Mouse (Mus musculus): ENCODE measurements around the gene Etv6. TPM values are rescaled to one million over a fixed set of nuclear protein-coding genes. Genes with fewer than 3 reads are reported as not detected.
"Not testable (repeated sequence)": the region's sequence is repeated elsewhere in the genome, so short reads cannot be mapped to it uniquely, and the experiment has no call there.

The Etv6 gene
- total RNA-seq (2021): 10 to 100 TPM; 47.8 TPM
- long read RNA-seq, experiment 1, full-length matches to known transcripts: 5 of 8 reads
- long read RNA-seq, experiment 1, partial matches to known transcripts: 0 of 8 reads
- long read RNA-seq, experiment 1, other reads (novel, unspliced or antisense): 3 of 8 reads
- long read RNA-seq, experiment 2, full-length matches to known transcripts: 8 of 30 reads
- long read RNA-seq, experiment 2, partial matches to known transcripts: 6 of 30 reads
- long read RNA-seq, experiment 2, other reads (novel, unspliced or antisense): 16 of 30 reads

GRCm38 (mm10) chr6:134035490-134036405, at the start of gene Etv6:
Etv6 (plus strand) TSS chr6:134035700.
- DNase-seq (ENCODE audit: low spot score in 2 of 2): peak; percentile 43 to 46

- peak in 1 of 2 experiments; percentile 8 for DNase-seq (ENCODE audit: low spot score in 2 of 2)
Measured at GRCm38 (mm10) chr6:133986161-133986560, 49.3 kb upstream of the Etv6 start.

- DNase-seq (ENCODE audit: low spot score in 2 of 2): no peak
Measured at GRCm38 (mm10) chr6:133987068-133987591, 48.4 kb upstream of the Etv6 start.

GRCm38 (mm10) chr6:133988011-133988410, 47.5 kb upstream of the Etv6 start:
- DNase-seq (ENCODE audit: low spot score in 2 of 2): no peak

GRCm38 (mm10) chr6:133997461-133997860, 38.0 kb upstream of the Etv6 start:
- no peak for DNase-seq (ENCODE audit: low spot score in 2 of 2)

GRCm38 (mm10) chr6:133997935-133998334, 37.6 kb upstream of the Etv6 start:
- no peak for DNase-seq (ENCODE audit: low spot score in 2 of 2)

GRCm38 (mm10) chr6:134014488-134015110, 20.9 kb upstream of the Etv6 start:
- not testable (repeated sequence) for DNase-seq (ENCODE audit: low spot score in 2 of 2)

- no peak for DNase-seq (ENCODE audit: low spot score in 2 of 2)
Measured at GRCm38 (mm10) chr6:134018807-134019206, 16.7 kb upstream of the Etv6 start.

- DNase-seq (ENCODE audit: low spot score in 2 of 2): no peak
Measured at GRCm38 (mm10) chr6:134020821-134021220, 14.7 kb upstream of the Etv6 start.

GRCm38 (mm10) chr6:134026264-134026663, 9.2 kb upstream of the Etv6 start:
- no peak for DNase-seq (ENCODE audit: low spot score in 2 of 2)

- DNase-seq (ENCODE audit: low spot score in 2 of 2): no peak
Measured at GRCm38 (mm10) chr6:134027022-134027421, 8.5 kb upstream of the Etv6 start.

- DNase-seq (ENCODE audit: low spot score in 2 of 2): no peak
Measured at GRCm38 (mm10) chr6:134032451-134032850, 3.0 kb upstream of the Etv6 start.

GRCm38 (mm10) chr6:134034436-134034835, 1.1 kb upstream of the Etv6 start:
- DNase-seq (ENCODE audit: low spot score in 2 of 2): no peak

- peak; percentile 57 to 75 for DNase-seq (ENCODE audit: low spot score in 2 of 2)
Measured at GRCm38 (mm10) chr6:134034904-134035489, 503 bp upstream of the Etv6 start.

GRCm38 (mm10) chr6:134036491-134036911, 1.0 kb downstream of the Etv6 start:
- DNase-seq (ENCODE audit: low spot score in 2 of 2): no peak

GRCm38 (mm10) chr6:134036951-134037431, 1.5 kb downstream of the Etv6 start:
- DNase-seq (ENCODE audit: low spot score in 2 of 2): no peak

- no peak for DNase-seq (ENCODE audit: low spot score in 2 of 2)
Measured at GRCm38 (mm10) chr6:134037960-134038359, 2.5 kb downstream of the Etv6 start.

GRCm38 (mm10) chr6:134038881-134039280, 3.4 kb downstream of the Etv6 start:
- no peak for DNase-seq (ENCODE audit: low spot score in 2 of 2)

GRCm38 (mm10) chr6:134039351-134039750, 3.9 kb downstream of the Etv6 start:
- DNase-seq (ENCODE audit: low spot score in 2 of 2): no peak

GRCm38 (mm10) chr6:134040312-134040711, 4.8 kb downstream of the Etv6 start:
- DNase-seq (ENCODE audit: low spot score in 2 of 2): no peak

GRCm38 (mm10) chr6:134041286-134041685, 5.8 kb downstream of the Etv6 start:
- no peak for DNase-seq (ENCODE audit: low spot score in 2 of 2)
